ENCODE assay signal across 11 mouse cellular contexts in genomic region chr16:78371491-78372046, GRCm38 (mm10). TPM values are rescaled to one million over a fixed set of nuclear protein-coding genes. Genes with fewer than 3 reads are reported as not detected.
DNase-seq lines count a peak whose midpoint lies in the region; ATAC-seq and TF ChIP-seq lines count a peak whose summit lies in the region.
"Had no signal": no experiment of that assay in that cellular context is flagged by ENCODE, and none has a peak within 500 bp of the region (broad histone marks: within the 10 kb centered on the region; RNA-seq: fewer than 3 reads in every experiment).

No protein-coding gene starts in this region.

- peak; percentile 15 for DNase-seq in kidney, postnatal 0 days (ENCODE audit: low spot score)
- no peak for DNase-seq in kidney, adult 18-20 months
- peak; percentile 89 for DNase-seq in MEL (ENCODE audit: low read depth, low spot score)
- DNase-seq in adrenal gland, postnatal 14 days: peak; percentile 63
- peak; percentile 22 for DNase-seq in lung, postnatal 14 days
- DNase-seq in layer of hippocampus, postnatal 36 days: no peak
- no peak for DNase-seq in gastrocnemius, postnatal 14 days
- DNase-seq: liver, embryonic 13.5 days; right cerebral cortex, adult 18-20 months had no signal

- peak; percentile 48 to 58; a peak in 3 of 4 replicates for TF ChIP-seq EP300 in MEL (IDR thresholded peaks at IDR 0.05; ENCODE audit: low read depth in 1 of 2, low read length in 2 of 2)

- no peaks in the 10 kb centered on the region for H3K9me3 ChIP-seq in kidney, postnatal 0 days (replicated peaks; ENCODE audit: low read length)
- no peaks in the 10 kb centered on the region for H3K9me3 ChIP-seq in MEL (replicated peaks; ENCODE audit: insufficient read depth, low read length)
- H3K9me3 ChIP-seq: embryonic facial prominence, embryonic 15.5 days; forebrain, embryonic 12.5 days; liver, embryonic 13.5 days had no signal

- peaks cover 42% of the 10 kb centered on the region for H3K79me2 ChIP-seq in MEL (ENCODE audit: control insufficient read depth, insufficient read depth, low read length, poor library complexity)

- H3K4me3 ChIP-seq in kidney, postnatal 0 days (replicated peaks; ENCODE audit: low read depth, low read length): no peak overlapping the region
- peak overlapping the region in 1 of 2 experiments; percentile 30; a peak in 2 of 4 replicates for H3K4me3 ChIP-seq in MEL (ENCODE audit: control insufficient read depth in 1 of 2, insufficient read depth in 1 of 2, low read depth in 2 of 2, low read length in 2 of 2)
- H3K4me3 ChIP-seq: embryonic facial prominence, embryonic 15.5 days; forebrain, embryonic 12.5 days; liver, embryonic 13.5 days had no signal

- TF ChIP-seq RAD21 in MEL (IDR thresholded peaks at IDR 0.05; ENCODE audit: low read depth, low read length): no peak

- no peak for TF ChIP-seq CTCF in kidney, postnatal 0 days (IDR thresholded peaks at IDR 0.05; ENCODE audit: low read depth)
- no peak for TF ChIP-seq CTCF in MEL (IDR thresholded peaks at IDR 0.05 in 2 of 3, conservative IDR thresholded peaks at IDR 0.05 in 1 of 3; ENCODE audit: control insufficient read depth in 1 of 3, insufficient read depth in 1 of 3, low read depth in 2 of 3, low read length in 3 of 3, poor library complexity in 1 of 3, severe bottlenecking in 1 of 3)

- H3K4me2 ChIP-seq in kidney, postnatal 0 days (ENCODE audit: low read length): no peak overlapping the region
- H3K4me2 ChIP-seq: embryonic facial prominence, embryonic 15.5 days; forebrain, embryonic 12.5 days; liver, embryonic 13.5 days had no signal

- H3K9ac ChIP-seq in kidney, postnatal 0 days (ENCODE audit: low read depth, low read length): no peak overlapping the region
- peak overlapping the region; percentile 39 for H3K9ac ChIP-seq in MEL (ENCODE audit: control insufficient read depth, low read depth, low read length, poor library complexity, severe bottlenecking)
- H3K9ac ChIP-seq: embryonic facial prominence, embryonic 15.5 days; forebrain, embryonic 12.5 days; liver, embryonic 13.5 days had no signal

- 62% methylated on average over 7 of the region's 7 CpGs for WGBS in kidney, postnatal 0 days

- no peaks in the 10 kb centered on the region for H3K27me3 ChIP-seq in kidney, postnatal 0 days (ENCODE audit: insufficient read depth, low read length)
- no peaks in the 10 kb centered on the region for H3K27me3 ChIP-seq in MEL (ENCODE audit: control insufficient read depth in 1 of 2, insufficient read depth in 2 of 2, low read length in 2 of 2)
- H3K27me3 ChIP-seq: embryonic facial prominence, embryonic 15.5 days; forebrain, embryonic 12.5 days; liver, embryonic 13.5 days had no signal

- intact Hi-C loops in gastrocnemius, postnatal 14 days (cut with DNase I; ENCODE audit: low total_unique reads): no loop called here

- peaks cover 14% of the 10 kb centered on the region; the same call in 1 of the 2 replicates for H3K36me3 ChIP-seq in kidney, postnatal 0 days (ENCODE audit: insufficient read depth, low read length)
- peaks cover 31 to 38% of the 10 kb centered on the region in 2 experiments for H3K36me3 ChIP-seq in MEL (ENCODE audit: control insufficient read depth in 1 of 2, insufficient read depth in 2 of 2, low read length in 2 of 2)

- H3K27ac ChIP-seq in kidney, postnatal 0 days: no peak overlapping the region
- H3K27ac ChIP-seq in MEL (ENCODE audit: control insufficient read depth, low read depth, low read length): peak overlapping the region; percentile 79
- H3K27ac ChIP-seq: embryonic facial prominence, embryonic 15.5 days; forebrain, embryonic 12.5 days; liver, embryonic 13.5 days had no signal

- no peak for ATAC-seq in kidney, postnatal 0 days (replicated peaks; ENCODE audit: low FRiP score, low read depth)

- H3K4me1 ChIP-seq in kidney, postnatal 0 days (replicated peaks; ENCODE audit: insufficient read depth, low read length): peaks cover 4% of the 10 kb centered on the region; the same call in 1 of the 2 replicates
- peaks cover 12 to 22% of the 10 kb centered on the region in 2 experiments; a peak in 3 of 4 replicates for H3K4me1 ChIP-seq in MEL (ENCODE audit: control insufficient read depth in 1 of 2, insufficient read depth in 2 of 2, low read length in 2 of 2)

- no peak for TF ChIP-seq POLR2A in MEL (IDR thresholded peaks at IDR 0.05; ENCODE audit: control insufficient read depth in 1 of 2, insufficient read depth in 1 of 2, low read depth in 1 of 2, low read length in 2 of 2, poor library complexity in 1 of 2)

TF ChIP-seq in MEL, 35 proteins besides CTCF, POLR2A, EP300 and RAD21:
- TF ChIP-seq NRF1 (IDR thresholded peaks at IDR 0.05; ENCODE audit: insufficient read depth, low read depth, low read length, poor library complexity, severe bottlenecking) (no peak), CHD1 (IDR thresholded peaks at IDR 0.05; ENCODE audit: low read depth, low read length) (0 out of 2 replicates have a peak, but pooled peaks have one; percentile 2), ZC3H11A (IDR thresholded peaks at IDR 0.05; ENCODE audit: low read depth, low read length) (no peak), MAZ (IDR thresholded peaks at IDR 0.05; ENCODE audit: low read depth, low read length) (no peak), MAX (IDR thresholded peaks at IDR 0.05; ENCODE audit: low read length) (peak; percentile 90), ZMIZ1 (IDR thresholded peaks at IDR 0.05; ENCODE audit: low read depth, low read length) (no peak), E2F4 (IDR thresholded peaks at IDR 0.05; ENCODE audit: borderline replicate concordance, low read depth, low read length) (no peak), GATA1 (IDR thresholded peaks at IDR 0.05; ENCODE audit: low read depth, low read length) (peak; percentile 22; the same call in 1 of the 2 replicates), USF1 (IDR thresholded peaks at IDR 0.05; ENCODE audit: low read depth, low read length) (no peak), MAFK (IDR thresholded peaks at IDR 0.05; ENCODE audit: borderline replicate concordance, low read depth, low read length) (no peak), SIN3A (IDR thresholded peaks at IDR 0.05; ENCODE audit: low read length) (peak; percentile 98), ZKSCAN1 (IDR thresholded peaks at IDR 0.05; ENCODE audit: low read depth, low read length) (no peak), GABPA (IDR thresholded peaks at IDR 0.05; ENCODE audit: low read depth, low read length) (no peak), TAL1 (IDR thresholded peaks at IDR 0.05; ENCODE audit: low read length) (0 out of 2 replicates have a peak, but pooled peaks have one; percentile 16), BHLHE40 (IDR thresholded peaks at IDR 0.05; ENCODE audit: borderline replicate concordance, low read depth, low read length) (peak; percentile 72), POLR2AphosphoS2 (IDR thresholded peaks at IDR 0.05; ENCODE audit: low read length) (no peak), USF2 (IDR thresholded peaks at IDR 0.05; ENCODE audit: borderline replicate concordance in 1 of 2, insufficient read depth in 1 of 2, low read depth in 1 of 2, low read length in 2 of 2) (no peak), TCF12 (IDR thresholded peaks at IDR 0.05; ENCODE audit: low read depth, low read length) (no peak; the same call in 1 of the 2 replicates), MYC (IDR thresholded peaks at IDR 0.05; ENCODE audit: low read depth, low read length) (peak; percentile 90), ELF1 (IDR thresholded peaks at IDR 0.05; ENCODE audit: low read depth, low read length) (peak; percentile 77), ETS1 (IDR thresholded peaks at IDR 0.05; ENCODE audit: low read depth, low read length) (peak; percentile 47), NELFE (IDR thresholded peaks at IDR 0.05; ENCODE audit: low read depth, low read length) (no peak), JUND (IDR thresholded peaks at IDR 0.05; ENCODE audit: low read depth, low read length) (no peak), MYB (IDR thresholded peaks at IDR 0.05; ENCODE audit: low read depth, low read length) (peak; percentile 74), MXI1 (IDR thresholded peaks at IDR 0.05; ENCODE audit: low read depth, low read length) (peak; percentile 99)

RNA-seq across cellular contexts. Expression of gene Btg3, which starts 5.4 kb away (rescaled TPM):
- polyA plus RNA-seq in kidney, postnatal 0 days (2015; fragmentation: Nextera tagmentation; extraction: Ambion mirVana): 62.9 and 65.0 TPM in 2 replicates
- total RNA-seq in MEL (2012; rRNA removed): 11.6 and 17.5 TPM in 2 replicates
- polyA plus RNA-seq in MEL (2012; ENCODE audit: insufficient read depth in 1 of 2, insufficient read length in 2 of 2, low read depth in 1 of 2, low replicate concordance in 2 of 2, missing spikeins in 1 of 2): 1 to 10 TPM in 1 of 2 experiments, not detected in 1; 8.5 TPM
- 29.6 and 38.2 TPM in 2 replicates for total RNA-seq in adrenal gland, postnatal 14 days (2021)
- total RNA-seq in layer of hippocampus, postnatal 36 days (2021): 10 to 100 TPM; 14.6 to 14.9 TPM
- total RNA-seq in gastrocnemius, postnatal 14 days (2021): 1 to 10 TPM; 5.4 to 7.8 TPM

Comparison
In these comparisons a context has a peak if more than half of its experiments do, and no peak if none do; other contexts are left out.
1. DNase-seq: peak in kidney, postnatal 0 days (single experiment), MEL (single experiment), adrenal gland, postnatal 14 days (single experiment) and lung, postnatal 14 days (single experiment); none in kidney, adult 18-20 months (single experiment), layer of hippocampus, postnatal 36 days (0 of 2) and gastrocnemius, postnatal 14 days (single experiment).